Mouse (Mus musculus) ovary, adult 18-20 months (tissue): ENCODE measurements around the gene Ccr2.
"Not testable (repeated sequence)": the region's sequence is repeated elsewhere in the genome, so short reads cannot be mapped to it uniquely, and the experiment has no call there.

ENCODE experiments used
- DNase-seq: peaks from one replicate; pipeline ENCODE4 v3.0.0; 2022; ENCODE audit warnings: low spot score, mixed read lengths

Ccr2 gene

GRCm38 (mm10) chr9:124101723-124102122 lies at the start of gene Ccr2:
Gene Ccr2 (plus strand): TSS chr9:124101950.
- DNase-seq = no peak

- no peak for DNase-seq
Observed at GRCm38 (mm10) chr9:124053532-124053931, 48.2 kb upstream of the Ccr2 start.

GRCm38 (mm10) chr9:124056158-124056709 lies 45.5 kb upstream of the Ccr2 start:
- no peak for DNase-seq

- no peak for DNase-seq
Observed at GRCm38 (mm10) chr9:124059660-124060352, 41.9 kb upstream of the Ccr2 start.

GRCm38 (mm10) chr9:124061474-124062432 lies 40.0 kb upstream of the Ccr2 start:
- DNase-seq = not testable (repeated sequence)

- no peak for DNase-seq
Observed at GRCm38 (mm10) chr9:124066572-124067103, 35.1 kb upstream of the Ccr2 start.

GRCm38 (mm10) chr9:124068098-124069058 lies 33.4 kb upstream of the Ccr2 start:
- DNase-seq = no peak

- no peak for DNase-seq
Observed at GRCm38 (mm10) chr9:124071506-124071905, 30.2 kb upstream of the Ccr2 start.

GRCm38 (mm10) chr9:124079803-124080202 lies 21.9 kb upstream of the Ccr2 start:
- DNase-seq = no peak

- not testable (repeated sequence) for DNase-seq
Observed at GRCm38 (mm10) chr9:124080471-124080870, 21.3 kb upstream of the Ccr2 start.

GRCm38 (mm10) chr9:124090441-124090840 lies 11.3 kb upstream of the Ccr2 start:
- no peak for DNase-seq

GRCm38 (mm10) chr9:124099127-124099526 lies 2.6 kb upstream of the Ccr2 start:
- no peak for DNase-seq

GRCm38 (mm10) chr9:124100357-124100756 lies 1.4 kb upstream of the Ccr2 start:
- no peak for DNase-seq

GRCm38 (mm10) chr9:124103199-124103598 lies 1.4 kb downstream of the Ccr2 start:
- DNase-seq = no peak

- no peak for DNase-seq
Observed at GRCm38 (mm10) chr9:124105196-124105595, 3.4 kb downstream of the Ccr2 start.

- DNase-seq = no peak
Observed at GRCm38 (mm10) chr9:124107232-124107631, 5.5 kb downstream of the Ccr2 start.

GRCm38 (mm10) chr9:124108356-124109127 lies 6.8 kb downstream of the Ccr2 start:
- no peak for DNase-seq

- no peak for DNase-seq
Observed at GRCm38 (mm10) chr9:124111997-124112396, 10.2 kb downstream of the Ccr2 start.

- DNase-seq = no peak
Observed at GRCm38 (mm10) chr9:124112591-124113239, 11.0 kb downstream of the Ccr2 start.

GRCm38 (mm10) chr9:124113777-124114176 lies 12.0 kb downstream of the Ccr2 start:
- DNase-seq = no peak
